Mouse (Mus musculus) intestine, embryonic 14.5 days (tissue): ENCODE results near the gene Mesd. TPM values are rescaled to one million over a fixed set of nuclear protein-coding genes. Genes with fewer than 3 reads are reported as not detected.

Experiments
- ATAC-seq: fragments of 200-750 bp; cut with Nextera tagmentation; replicated peaks from 2 replicates; pipeline ENCODE4 v1.8.0; 2017; ENCODE audit warnings: low read depth, moderate number of reproducible peaks, moderate TSS enrichment, moderate library complexity; ENCODE audit not compliant: low FRiP score, low TSS enrichment
- DNase-seq: peaks from one replicate; pipeline ENCODE4 v3.0.0-alpha.2; 2018; ENCODE audit warnings: low spot score
- H3K27ac ChIP-seq: fragments of 300-500 bp; sonication (generic); 2 replicates; pipeline ENCODE4 v1.5.1; 2014; ENCODE audit warnings: low read depth, mild to moderate bottlenecking, control low read depth
- H3K27me3 ChIP-seq: fragments of 300-500 bp; sonication (generic); replicated peaks from 2 replicates; pipeline ENCODE4 v1.6.1; 2014; ENCODE audit warnings: low read length, control low read depth; ENCODE audit not compliant: control insufficient read depth, insufficient read depth
- H3K36me3 ChIP-seq: fragments of 300-500 bp; sonication (generic); 2 replicates; pipeline ENCODE4 v1.6.1; 2014; ENCODE audit warnings: low read length, control low read depth; ENCODE audit not compliant: control insufficient read depth, insufficient read depth
- H3K4me1 ChIP-seq: fragments of 300-500 bp; sonication (generic); replicated peaks from 2 replicates; pipeline ENCODE4 v1.6.1; 2014; ENCODE audit warnings: low read length, control low read depth, mixed read lengths; ENCODE audit not compliant: control insufficient read depth, insufficient read depth
- H3K4me2 ChIP-seq: fragments of 300-500 bp; sonication (generic); 2 replicates; pipeline ENCODE4 v1.6.1; 2014; ENCODE audit warnings: low read length
- H3K4me3 ChIP-seq: fragments of 300-500 bp; sonication (generic); 2 replicates; pipeline ENCODE4 v1.5.1; 2014; ENCODE audit warnings: low read depth, low read length, control low read depth, mixed read lengths
- H3K9ac ChIP-seq: fragments of 300-500 bp; sonication (generic); 2 replicates; pipeline ENCODE4 v1.6.1; 2014; ENCODE audit warnings: mild to moderate bottlenecking, low read length
- H3K9me3 ChIP-seq: fragments of 300-500 bp; sonication (generic); 2 replicates; pipeline ENCODE4 v1.6.1; 2016; ENCODE audit warnings: low read length, control low read depth; ENCODE audit not compliant: control insufficient read depth
- WGBS: fragments of 180-500 bp; shearing (Covaris S2); extraction: QIAGEN DNeasy Blood & Tissue Kit; methylation state at CpG from one replicate; pipeline ENCODE4 v1.1.7; 2014; 5-methylcytosine and 5-hydroxymethylcytosine counted together
- polyA plus RNA-seq: library from polyadenylated mRNA; unstranded; fragments of >200 nt; fragmentation: Nextera tagmentation; extraction: Ambion mirVana; gene quantifications from 2 replicates; pipeline ENCODE4 v1.2.1, GENCODE M21; 2014

Gene Mesd
- polyA plus RNA-seq: 84.5 and 96.8 TPM in 2 replicates

DNA sequence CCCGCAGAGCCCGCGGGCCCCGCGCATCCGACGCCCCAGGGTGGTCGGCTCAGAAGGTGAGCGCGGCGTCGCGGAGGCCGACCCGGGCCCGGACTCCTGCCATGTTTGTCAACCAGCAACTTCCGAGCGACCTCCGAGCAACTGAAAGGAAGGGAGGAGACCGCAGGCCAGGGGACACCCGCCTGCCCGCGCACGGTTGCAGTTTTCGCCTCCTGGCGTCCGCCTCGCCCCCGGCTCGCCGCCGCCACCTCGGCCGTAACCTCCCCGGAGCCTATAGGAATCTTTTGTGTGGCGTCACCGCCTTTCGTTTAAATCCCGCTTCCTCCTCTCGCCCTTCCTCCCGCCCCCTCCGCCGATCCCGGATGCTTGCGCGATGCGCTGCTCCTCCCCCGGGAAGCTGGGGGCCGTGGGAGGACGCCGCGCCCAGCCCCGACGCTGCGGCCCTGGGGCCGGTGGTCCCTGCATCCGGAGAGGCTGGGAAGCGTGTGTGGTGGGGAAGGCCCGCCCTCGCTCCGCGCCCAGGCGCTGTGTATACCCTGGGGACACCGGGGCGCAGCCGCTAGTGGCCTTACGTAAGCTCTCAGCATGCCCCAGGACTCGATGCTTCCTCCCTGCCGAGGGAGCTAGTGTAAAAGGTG lies at the start of gene Mesd, which contains the start of gene Tlnrd1:
TSS of gene Mesd (plus strand) at position 446 of the 638 bp plus-strand sequence.
TSS of gene Tlnrd1 (minus strand) at position 285 of the 638 bp plus-strand sequence.
- H3K27ac ChIP-seq: peak within 1 kb of the TSS; percentile 99
- peak within 1 kb of the TSS; percentile 65 for H3K4me2 ChIP-seq
- H3K9ac ChIP-seq: peak within 1 kb of the TSS; percentile 90
- ATAC-seq (peak; percentile 85), DNase-seq (peak; percentile 94)
- H3K27me3 ChIP-seq: no peaks in the 10 kb centered on the region
- peaks cover 18% of the 10 kb centered on the region for H3K36me3 ChIP-seq
- peak within 1 kb of the TSS; percentile 84 for H3K4me3 ChIP-seq
- under 1% methylated on average over 64 of the region's 69 CpGs for WGBS
- no peaks in the 10 kb centered on the region for H3K9me3 ChIP-seq
- peaks cover 39% of the 10 kb centered on the region for H3K4me1 ChIP-seq

- Histone ChIP-seq H3K36me3 (no peaks in the 10 kb centered on the region), H3K4me3 (no peak overlapping the region), H3K4me2 (no peak overlapping the region), H3K9ac (no peak overlapping the region), H3K27ac (no peak overlapping the region), H3K9me3 (no peaks in the 10 kb centered on the region), H3K4me1 (no peaks in the 10 kb centered on the region), H3K27me3 (no peaks in the 10 kb centered on the region)
- DNase-seq (no peak), ATAC-seq (no peak)
- WGBS: 82% methylated on average over 5 of the region's 5 CpGs
Observed at GRCm38 (mm10) chr7:83838525-83839224, 45.6 kb upstream of the Mesd start.

GRCm38 (mm10) chr7:83840076-83840475 lies 44.2 kb upstream of the Mesd start:
- Histone ChIP-seq H3K9ac (no peak overlapping the region), H3K27ac (no peak overlapping the region), H3K4me3 (no peak overlapping the region), H3K27me3 (no peaks in the 10 kb centered on the region), H3K4me2 (no peak overlapping the region), H3K36me3 (no peaks in the 10 kb centered on the region), H3K4me1 (no peaks in the 10 kb centered on the region), H3K9me3 (no peaks in the 10 kb centered on the region)
- DNase-seq (no peak), ATAC-seq (no peak)
- 90% methylated on average over 2 of the region's 2 CpGs for WGBS

GRCm38 (mm10) chr7:83842486-83843259 lies 41.6 kb upstream of the Mesd start:
- Histone ChIP-seq H3K4me2 (no peak overlapping the region), H3K27ac (peak overlapping the region; percentile 22; the same call in 1 of the 2 replicates), H3K36me3 (no peaks in the 10 kb centered on the region), H3K9ac (no peak overlapping the region), H3K4me1 (peaks cover 17% of the 10 kb centered on the region), H3K4me3 (no peak overlapping the region), H3K27me3 (no peaks in the 10 kb centered on the region), H3K9me3 (no peaks in the 10 kb centered on the region)
- ATAC-seq (no peak), DNase-seq (no peak)
- 56% methylated on average over 6 of the region's 6 CpGs for WGBS

- WGBS: 43% methylated on average over 3 of the region's 3 CpGs
- Histone ChIP-seq H3K4me2 (no peak overlapping the region), H3K4me1 (peaks cover 23% of the 10 kb centered on the region), H3K4me3 (no peak overlapping the region), H3K27me3 (no peaks in the 10 kb centered on the region), H3K9me3 (no peaks in the 10 kb centered on the region), H3K27ac (peak overlapping the region; percentile 60; the same call in 1 of the 2 replicates), H3K9ac (no peak overlapping the region), H3K36me3 (no peaks in the 10 kb centered on the region)
- DNase-seq: no peak
- peak; percentile 44; the same call in 1 of the 2 replicates for ATAC-seq
Observed at GRCm38 (mm10) chr7:83844807-83845206, 39.5 kb upstream of the Mesd start.

DNA sequence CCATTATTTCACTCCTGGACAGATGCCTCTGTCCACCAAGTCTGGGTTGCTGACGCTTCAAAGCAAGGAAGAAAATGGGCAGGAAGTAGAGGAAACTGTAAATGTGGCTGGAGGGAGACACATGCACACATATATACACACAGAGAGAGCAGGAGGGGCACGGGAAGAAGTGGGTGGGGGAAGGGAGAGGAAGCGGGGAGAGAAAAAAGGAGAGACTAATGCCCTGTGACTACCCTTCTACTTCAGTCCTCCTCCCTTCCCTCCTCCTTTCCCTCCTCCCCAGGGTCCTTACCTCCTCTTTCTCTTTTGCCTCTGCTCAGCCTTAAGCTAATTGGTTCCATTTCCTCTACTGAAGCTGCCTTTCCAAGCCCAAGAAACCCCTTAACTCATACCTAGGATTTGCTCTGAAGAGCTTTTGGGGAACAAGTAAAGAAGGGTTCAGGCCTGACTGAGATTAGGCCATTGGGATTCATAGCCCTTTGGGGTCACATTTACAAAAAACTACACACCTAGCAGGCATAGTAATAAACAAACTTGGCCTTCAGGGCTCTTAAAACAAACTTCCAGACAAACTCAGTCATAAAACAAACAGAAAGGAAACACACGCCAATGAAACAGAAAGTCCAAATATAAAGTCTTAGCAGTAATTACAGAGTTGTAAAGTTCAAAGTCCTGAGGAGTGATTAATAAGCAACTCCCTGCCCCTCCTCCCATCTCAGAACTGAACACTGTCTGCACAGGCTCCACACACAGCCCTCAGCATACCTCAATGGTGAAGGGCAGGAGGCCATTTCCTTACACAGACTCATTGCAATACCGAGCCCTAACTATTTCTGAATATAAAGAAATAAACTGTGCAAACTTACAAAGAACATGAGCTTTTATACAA lies 36.8 kb upstream of the Mesd start:
- DNase-seq (no peak), ATAC-seq (peak; percentile 92)
- Histone ChIP-seq H3K27ac (peak overlapping the region; percentile 63), H3K4me1 (peaks cover 31% of the 10 kb centered on the region), H3K4me2 (no peak overlapping the region), H3K9me3 (no peaks in the 10 kb centered on the region), H3K27me3 (no peaks in the 10 kb centered on the region), H3K36me3 (no peaks in the 10 kb centered on the region), H3K9ac (no peak overlapping the region), H3K4me3 (no peak overlapping the region)
- WGBS: 13% methylated on average over 5 of the region's 5 CpGs

DNA sequence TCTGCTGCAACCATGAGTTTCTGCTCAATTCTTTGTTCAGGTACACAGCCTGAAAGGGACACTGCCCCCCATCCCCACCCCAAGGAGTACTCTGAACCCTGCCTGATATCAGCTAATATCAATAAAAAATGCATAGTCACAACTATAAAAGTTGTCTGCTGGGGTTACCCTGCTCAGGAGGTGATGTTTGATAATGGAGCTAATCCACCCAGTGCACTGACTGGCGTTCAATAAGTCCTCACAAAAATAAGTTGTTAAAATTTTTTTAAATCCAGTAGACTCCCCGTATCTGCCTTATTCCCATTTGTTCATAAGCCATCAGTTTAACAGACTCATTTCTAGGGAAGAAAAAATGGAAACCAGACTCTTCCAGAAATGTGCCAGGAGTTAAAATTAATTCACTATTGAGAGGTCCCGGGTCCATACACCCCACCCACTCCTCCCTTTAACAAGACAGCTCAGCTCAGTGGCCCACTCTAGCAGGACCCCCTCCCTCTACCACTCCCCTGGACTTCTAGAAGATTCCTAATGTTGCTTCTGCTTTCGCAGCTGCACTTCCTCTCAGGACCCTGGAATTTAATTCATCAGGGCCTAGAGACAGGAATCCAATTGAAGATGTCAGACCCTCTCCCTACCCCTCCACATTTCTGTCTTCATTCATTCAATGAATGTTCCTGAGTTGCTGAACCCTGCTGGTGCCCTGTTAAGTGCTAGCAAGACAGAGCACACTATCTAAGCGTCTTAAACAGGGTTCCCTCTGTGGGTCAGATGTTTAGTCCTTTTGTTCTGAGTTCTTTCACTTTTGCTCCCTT lies 32.5 kb upstream of the Mesd start:
- H3K4me2 ChIP-seq: no peak overlapping the region
- H3K27me3 ChIP-seq: no peaks in the 10 kb centered on the region
- no peak overlapping the region for H3K4me3 ChIP-seq
- H3K9me3 ChIP-seq: no peaks in the 10 kb centered on the region
- H3K27ac ChIP-seq: peak overlapping the region; percentile 36; the same call in 1 of the 2 replicates
- WGBS: 37% methylated on average over 5 of the region's 5 CpGs
- no peaks in the 10 kb centered on the region for H3K36me3 ChIP-seq
- H3K9ac ChIP-seq: no peak overlapping the region
- no peak for ATAC-seq
- no peak for DNase-seq
- peaks cover 27% of the 10 kb centered on the region for H3K4me1 ChIP-seq
